Mouse (Mus musculus): ENCODE results near the gene Rrp8.

Rrp8 gene

GRCm38 (mm10) chr7:105703816-105704215, 33.4 kb downstream of the Rrp8 start:
- DNase-seq (ENCODE audit: low read depth, low spot score): no peak

GRCm38 (mm10) chr7:105703184-105703583, 34.0 kb downstream of the Rrp8 start:
- no peak for DNase-seq (ENCODE audit: low read depth, low spot score)

- DNase-seq (ENCODE audit: low read depth, low spot score): no peak
Measured at GRCm38 (mm10) chr7:105690875-105691274, 46.3 kb downstream of the Rrp8 start.

GRCm38 (mm10) chr7:105685541-105686197, 51.5 kb downstream of the Rrp8 start:
- DNase-seq (ENCODE audit: low read depth, low spot score): no peak
